Mouse (Mus musculus) gonadal fat pad, adult 2 months (tissue): ENCODE data around the gene Tmem104. TPM values are rescaled to one million over a fixed set of nuclear protein-coding genes. Genes with fewer than 3 reads are reported as not detected.

Source experiments
- DNase-seq: peaks from one replicate; pipeline ENCODE4 v3.0.0-alpha.2; 2012; ENCODE audit warnings: low read depth
- polyA plus RNA-seq: library from polyadenylated mRNA; depleted of rRNA; stranded (reverse); fragments of >200 nt; gene quantifications from 2 replicates; pipeline ENCODE4 v1.2.3, GENCODE M21; 2012

The Tmem104 gene
- polyA plus RNA-seq, 1 experiment: 14.6 TPM

GRCm38 (mm10) chr11:115166776-115167175, 20.5 kb upstream of the Tmem104 start:
- DNase-seq: peak; percentile 88

GRCm38 (mm10) chr11:115167631-115168249, 19.5 kb upstream of the Tmem104 start:
- DNase-seq: no peak

GRCm38 (mm10) chr11:115169430-115169829, 17.9 kb upstream of the Tmem104 start:
- no peak for DNase-seq

- DNase-seq: no peak
Observed at GRCm38 (mm10) chr11:115171125-115171524, 16.2 kb upstream of the Tmem104 start.

GRCm38 (mm10) chr11:115172825-115173287, 14.4 kb upstream of the Tmem104 start:
- no peak for DNase-seq

GRCm38 (mm10) chr11:115173549-115174339, 13.5 kb upstream of the Tmem104 start:
- no peak for DNase-seq

- no peak for DNase-seq
Observed at GRCm38 (mm10) chr11:115176399-115177190, 10.7 kb upstream of the Tmem104 start.

- DNase-seq: no peak
Observed at GRCm38 (mm10) chr11:115177559-115178195, 9.6 kb upstream of the Tmem104 start.

- DNase-seq: no peak
Observed at GRCm38 (mm10) chr11:115178766-115179165, 8.5 kb upstream of the Tmem104 start.

GRCm38 (mm10) chr11:115179191-115179590, 8.1 kb upstream of the Tmem104 start:
- no peak for DNase-seq

- no peak for DNase-seq
Observed at GRCm38 (mm10) chr11:115179881-115180280, 7.4 kb upstream of the Tmem104 start.

- DNase-seq: no peak
Observed at GRCm38 (mm10) chr11:115181913-115182638, 5.2 kb upstream of the Tmem104 start.

- DNase-seq: no peak
Observed at GRCm38 (mm10) chr11:115184973-115185372, 2.3 kb upstream of the Tmem104 start.

- DNase-seq: no peak
Observed at GRCm38 (mm10) chr11:115187693-115188092, 406 bp downstream of the Tmem104 start, which contains the start of gene Nat9. Nat9 (minus strand) TSS chr11:115187859.

- no peak for DNase-seq
Observed at GRCm38 (mm10) chr11:115188539-115189231, 1.4 kb downstream of the Tmem104 start.

GRCm38 (mm10) chr11:115189304-115189703, 2.0 kb downstream of the Tmem104 start:
- no peak for DNase-seq

GRCm38 (mm10) chr11:115192180-115192579, 4.9 kb downstream of the Tmem104 start:
- DNase-seq: no peak

- DNase-seq: no peak
Observed at GRCm38 (mm10) chr11:115194693-115195092, 7.4 kb downstream of the Tmem104 start.

GRCm38 (mm10) chr11:115195933-115196332, 8.6 kb downstream of the Tmem104 start:
- no peak for DNase-seq

GRCm38 (mm10) chr11:115197558-115197957, 10.3 kb downstream of the Tmem104 start:
- no peak for DNase-seq
